Mouse (Mus musculus) testis, adult 2 months (tissue): ENCODE results near the gene Atp5d. TPM values are rescaled to one million over a fixed set of nuclear protein-coding genes. Genes with fewer than 3 reads are reported as not detected.
A peak's percentile ranks its signal among the peaks of the same experiment; 100 is the strongest.

Source experiments
- H3K27ac ChIP-seq: fragments of 200-500 bp; 2 replicates; pipeline ENCODE4 v1.5.1; 2012; ENCODE audit warnings: low read depth, low read length; ENCODE audit not compliant: control insufficient read depth, insufficient read depth
- H3K27me3 ChIP-seq: fragments of 200-500 bp; 2 replicates; pipeline ENCODE4 v1.6.1; 2012; ENCODE audit warnings: mild to moderate bottlenecking, low read length, moderate library complexity; ENCODE audit not compliant: control insufficient read depth, insufficient read depth
- H3K36me3 ChIP-seq: fragments of 200-500 bp; 2 replicates; pipeline ENCODE4 v1.6.1; 2012; ENCODE audit warnings: mild to moderate bottlenecking, low read length; ENCODE audit not compliant: control insufficient read depth, insufficient read depth
- H3K4me1 ChIP-seq: fragments of 200-500 bp; 2 replicates; pipeline ENCODE4 v1.6.1; 2012; ENCODE audit warnings: low read length; ENCODE audit not compliant: control insufficient read depth, insufficient read depth
- H3K4me3 ChIP-seq: fragments of 200-500 bp; 2 replicates; pipeline ENCODE4 v1.5.1; 2012; ENCODE audit warnings: low read depth, mild to moderate bottlenecking, low read length, moderate library complexity, mixed read lengths; ENCODE audit not compliant: control insufficient read depth
- CTCF ChIP-seq: fragments of 200-500 bp; IDR thresholded peaks from 2 replicates; pipeline ENCODE4 v1.5.1; 2012; ENCODE audit warnings: low read depth, mild to moderate bottlenecking, inconsistent platforms, low read length, moderate library complexity; ENCODE audit not compliant: control insufficient read depth, insufficient read depth, insufficient replicate concordance
- POLR2A ChIP-seq: fragments of 200-500 bp; IDR thresholded peaks from 2 replicates; pipeline ENCODE4 v1.6.1; 2012; ENCODE audit warnings: low read depth, mild to moderate bottlenecking, inconsistent platforms, low read length, moderate library complexity; ENCODE audit not compliant: control insufficient read depth
- polyA plus RNA-seq: library from polyadenylated mRNA; depleted of rRNA; stranded (reverse); fragments of >200 nt; gene quantifications from 2 replicates; pipeline ENCODE4 v1.2.3, GENCODE M21; 2012

Atp5d gene
- polyA plus RNA-seq, 1 experiment, result 241 TPM

DNA sequence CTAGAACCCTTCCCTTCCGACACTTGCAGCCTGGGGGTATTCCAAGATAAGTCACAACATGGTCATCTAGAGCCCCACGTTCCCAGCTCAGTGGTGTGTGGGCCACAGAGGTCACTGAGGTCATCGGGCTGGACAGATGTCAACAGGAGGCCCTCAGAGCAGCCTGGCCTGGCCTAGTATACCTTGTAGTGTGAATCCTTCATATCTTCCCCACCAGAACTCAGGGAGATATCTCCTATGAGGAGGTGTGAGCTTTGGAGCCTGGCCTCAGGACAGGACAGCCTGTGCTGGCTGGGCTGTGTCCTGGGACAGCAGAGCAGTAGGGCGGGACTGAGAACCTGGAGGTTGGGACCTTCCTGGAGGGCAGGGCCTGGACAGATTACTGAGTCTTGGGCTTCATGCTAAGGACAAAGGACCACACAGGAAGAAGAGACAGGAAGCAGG is 8.2 kb downstream of the Atp5d start:
- Histone ChIP-seq H3K36me3 (peaks cover 4% of the 10 kb centered on the region; the same call in 1 of the 2 replicates), H3K4me3 (no peak overlapping the region; the same call in 1 of the 2 replicates), H3K27me3 (no peaks in the 10 kb centered on the region), H3K4me1 (peaks cover 47% of the 10 kb centered on the region), H3K27ac (peak overlapping the region; percentile 72)
- TF ChIP-seq CTCF (no peak), POLR2A (no peak)

DNA sequence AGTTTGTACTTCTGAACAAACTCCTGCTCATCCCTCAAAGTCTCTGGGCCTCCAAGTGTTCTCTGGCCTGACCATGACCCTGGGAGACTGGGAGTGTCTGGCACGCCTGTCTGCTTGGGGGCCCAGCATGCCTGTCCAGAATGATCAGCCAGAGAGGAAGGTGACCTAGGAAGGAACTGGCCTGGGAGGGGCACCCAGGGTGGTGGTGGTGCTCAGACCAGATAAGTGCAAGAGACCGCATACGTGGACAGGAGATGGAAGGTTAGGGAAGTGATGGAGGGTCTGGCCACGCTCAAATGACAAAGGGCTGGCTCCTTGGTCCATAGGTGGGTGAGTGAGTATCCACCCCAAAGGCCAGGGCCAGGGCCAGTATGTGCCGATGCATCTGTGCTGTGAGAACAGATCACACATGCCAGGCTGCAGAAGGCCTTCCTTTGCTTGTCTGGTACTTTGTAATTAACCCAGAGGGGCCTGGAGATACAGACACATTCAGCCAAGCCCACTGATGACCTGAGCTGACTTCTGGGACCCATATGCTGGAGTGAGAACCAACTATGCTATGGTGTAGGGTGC is 8.8 kb downstream of the Atp5d start:
- TF ChIP-seq POLR2A, result no peak
- no peak for TF ChIP-seq CTCF
- Histone ChIP-seq H3K27me3 (no peaks in the 10 kb centered on the region), H3K4me1 (peaks cover 47% of the 10 kb centered on the region), H3K27ac (peak overlapping the region; percentile 72), H3K36me3 (peaks cover 4% of the 10 kb centered on the region; the same call in 1 of the 2 replicates), H3K4me3 (peak overlapping the region; percentile 90)

DNA sequence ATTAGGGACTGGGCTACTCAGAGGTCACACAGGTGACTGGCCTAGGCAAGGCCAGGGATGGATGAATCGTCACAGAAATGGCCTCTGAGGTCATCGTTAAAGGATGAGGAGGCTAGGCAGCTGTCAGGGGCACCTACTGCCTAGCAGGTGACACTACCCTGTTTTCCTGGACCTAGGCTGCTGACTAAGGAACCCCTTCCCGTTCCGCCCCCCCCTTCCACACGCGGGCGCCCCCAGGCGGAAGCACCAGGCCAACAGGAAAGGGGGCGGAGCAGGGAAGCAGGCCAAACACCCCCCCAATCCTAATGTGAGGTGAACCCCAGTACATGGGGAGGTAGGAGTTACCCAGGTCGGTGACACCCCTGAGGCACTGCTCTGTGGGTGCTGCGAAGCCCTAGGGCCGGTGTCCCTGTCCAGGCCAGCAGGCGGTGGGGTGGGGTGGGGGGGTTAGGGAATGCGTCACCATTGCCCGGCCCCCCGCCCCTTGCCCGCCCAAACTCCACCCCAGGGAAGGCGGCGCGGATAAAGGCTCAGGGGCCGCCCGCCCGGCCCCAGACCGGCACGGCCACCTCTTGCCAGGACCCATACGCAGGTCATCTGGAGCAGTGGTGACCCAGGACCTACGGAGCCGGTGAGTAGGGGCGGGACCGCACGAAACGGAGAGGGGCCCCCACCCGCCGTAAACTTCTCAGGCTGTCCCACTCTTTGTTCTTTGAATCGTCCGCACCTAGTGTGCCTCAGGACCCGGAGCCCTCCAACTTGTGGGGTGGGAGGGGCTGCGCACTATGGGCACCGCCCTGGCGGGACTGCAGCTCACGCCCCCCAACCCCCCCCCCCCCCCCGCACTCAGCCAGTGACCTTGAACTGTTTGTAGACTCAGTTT is 9.5 kb downstream of the Atp5d start, which contains the start of gene Midn:
Gene Midn, plus strand, starts transcription at position 554 of the 883 bp plus-strand sequence.
- peak; percentile 20; the same call in 1 of the 2 replicates for TF ChIP-seq CTCF
- peak; percentile 62 for TF ChIP-seq POLR2A
- Histone ChIP-seq H3K27ac (peak within 1 kb of the TSS; percentile 89), H3K36me3 (peaks cover 4% of the 10 kb centered on the region; the same call in 1 of the 2 replicates), H3K4me1 (peaks cover 45% of the 10 kb centered on the region), H3K27me3 (no peaks in the 10 kb centered on the region), H3K4me3 (peak within 1 kb of the TSS; percentile 90)

DNA sequence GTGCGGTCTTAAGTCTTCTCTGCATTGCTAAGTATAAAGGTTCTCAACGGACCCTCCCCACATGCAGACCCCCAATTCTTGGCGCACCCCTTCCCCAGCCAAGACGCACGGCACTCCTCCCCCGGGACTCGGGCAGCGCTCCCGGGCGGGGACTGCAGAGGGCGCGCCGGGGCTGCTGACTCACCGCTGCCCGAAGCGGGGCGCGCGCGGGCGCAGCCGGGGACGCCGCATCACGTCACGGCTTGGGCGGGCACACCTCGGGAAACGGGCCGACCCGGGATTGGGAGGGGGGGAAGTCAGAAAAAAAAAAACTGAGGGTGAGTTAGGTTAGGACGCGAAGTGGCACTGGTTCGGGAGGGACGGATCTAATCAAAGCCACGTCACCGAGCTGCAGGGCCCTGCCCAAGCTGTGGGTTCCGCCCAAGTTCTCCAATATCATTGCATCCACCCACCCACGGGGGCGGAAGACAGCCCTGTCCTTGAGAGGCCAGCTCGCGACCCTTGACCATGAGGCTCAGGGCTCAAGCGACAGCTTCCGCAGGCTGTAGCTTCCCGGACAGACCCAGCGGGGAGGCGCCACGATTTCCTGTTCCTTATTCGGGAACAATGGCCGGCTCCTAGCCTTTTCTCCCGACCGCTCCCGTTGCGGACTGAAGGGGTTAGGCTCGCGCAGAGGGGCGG is 10.3 kb downstream of the Atp5d start:
- Histone ChIP-seq H3K27ac (peak overlapping the region; percentile 89), H3K4me3 (peak overlapping the region; percentile 90), H3K36me3 (peaks cover 4% of the 10 kb centered on the region; the same call in 1 of the 2 replicates), H3K27me3 (no peaks in the 10 kb centered on the region), H3K4me1 (peaks cover 44% of the 10 kb centered on the region)
- TF ChIP-seq POLR2A (peak; percentile 16; the same call in 1 of the 2 replicates), CTCF (peak; percentile 42; the same call in 1 of the 2 replicates)

DNA sequence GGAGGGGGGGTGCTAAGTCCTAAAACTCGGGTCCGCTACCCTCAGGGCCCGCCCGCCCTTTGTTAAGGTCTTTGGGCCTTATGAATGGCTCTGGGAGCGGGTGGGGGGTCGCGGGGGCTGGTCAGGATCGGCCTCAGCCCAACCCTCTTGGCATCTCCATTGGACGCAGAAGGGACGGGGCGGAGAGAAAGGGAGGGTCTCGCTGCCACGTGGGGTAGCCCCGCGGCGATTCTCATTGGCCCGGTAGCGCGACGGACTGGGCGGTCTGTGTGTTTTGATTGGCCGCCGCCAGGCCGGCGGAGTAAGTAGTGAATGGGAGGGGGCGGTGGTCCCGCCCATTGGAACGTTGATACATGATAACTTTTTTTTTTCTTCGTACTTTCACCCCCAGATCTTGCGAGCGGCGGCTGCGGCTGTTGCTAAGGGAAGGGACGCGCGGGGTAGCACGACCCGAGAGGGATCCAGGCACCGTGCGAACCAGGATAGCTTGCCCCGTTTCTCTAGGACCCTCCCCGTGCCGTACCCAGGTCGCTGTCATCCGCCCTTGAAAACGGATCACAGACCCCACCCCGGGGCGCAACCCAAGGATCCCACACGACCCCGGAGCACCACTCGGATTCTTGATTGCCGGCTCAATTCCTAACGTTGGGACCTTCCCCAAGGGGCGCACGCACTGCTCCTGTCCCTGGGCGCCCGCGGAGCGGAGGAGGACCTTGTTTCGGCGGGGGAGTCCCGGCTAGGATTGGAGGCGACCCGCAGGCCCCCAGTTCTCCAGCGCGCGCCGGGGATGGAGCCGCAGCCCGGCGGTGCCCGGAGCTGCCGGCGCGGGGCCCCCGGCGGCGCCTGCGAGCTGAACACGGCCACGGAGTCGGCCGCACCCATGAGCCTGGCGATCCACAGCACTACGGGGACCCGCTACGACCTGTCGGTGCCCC is 11.1 kb downstream of the Atp5d start:
- Histone ChIP-seq H3K4me3 (peak overlapping the region; percentile 90), H3K27ac (peak overlapping the region; percentile 89), H3K4me1 (peaks cover 44% of the 10 kb centered on the region), H3K36me3 (peaks cover 3% of the 10 kb centered on the region; the same call in 1 of the 2 replicates), H3K27me3 (no peaks in the 10 kb centered on the region)
- TF ChIP-seq CTCF, result no peak
- no peak; the same call in 1 of the 2 replicates for TF ChIP-seq POLR2A

DNA sequence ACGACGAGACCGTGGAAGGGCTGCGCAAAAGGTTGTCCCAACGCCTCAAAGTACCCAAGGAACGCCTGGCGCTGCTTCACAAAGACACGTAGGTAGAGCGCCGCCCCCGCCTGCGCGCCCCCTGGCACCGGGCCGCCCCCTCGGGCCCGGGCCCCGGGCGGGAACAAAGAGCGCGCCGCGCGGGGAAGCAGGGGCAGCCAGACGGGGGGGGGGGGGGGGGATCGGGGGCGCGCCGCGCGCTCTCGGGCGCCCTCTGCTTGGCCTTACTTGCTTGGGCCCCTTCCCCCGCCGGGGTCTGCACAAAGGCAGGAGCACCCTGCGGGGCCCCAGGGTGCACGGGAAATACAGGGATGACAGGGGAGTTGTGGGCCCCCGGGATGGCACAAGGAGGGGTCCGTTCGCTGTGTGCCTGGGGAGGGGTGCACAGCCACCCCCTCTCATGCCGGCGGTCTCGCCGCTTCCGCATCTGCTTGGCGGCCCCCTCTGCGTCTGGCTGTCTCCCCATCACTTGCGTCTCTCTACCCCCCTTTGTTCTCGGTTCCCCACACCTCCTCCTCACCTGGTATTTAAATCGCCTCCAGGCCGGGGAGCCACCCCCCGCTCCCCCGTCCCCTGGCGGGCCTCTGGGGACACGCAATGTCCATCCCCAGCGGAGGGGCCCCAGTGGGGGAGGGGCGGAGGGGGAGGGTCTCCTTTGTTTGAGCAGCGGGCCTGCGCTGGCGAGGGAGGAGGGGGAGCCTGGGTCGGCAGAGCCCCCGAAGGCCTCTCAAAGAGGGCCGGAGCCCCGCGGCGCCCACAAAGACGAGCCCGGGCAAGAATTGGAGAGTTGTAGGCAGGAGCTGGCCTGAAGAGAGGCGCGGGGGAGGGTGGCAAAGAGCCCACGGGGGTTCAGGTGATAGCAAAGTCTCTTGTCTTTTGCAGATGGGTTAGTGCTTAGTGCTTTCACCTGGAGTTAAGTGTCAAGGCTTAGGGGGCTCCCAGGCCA is 12.1 kb downstream of the Atp5d start:
- no peaks in the 10 kb centered on the region; the same call in 1 of the 2 replicates for H3K36me3 ChIP-seq
- peaks cover 44% of the 10 kb centered on the region for H3K4me1 ChIP-seq
- no peaks in the 10 kb centered on the region for H3K27me3 ChIP-seq
- peak overlapping the region; percentile 90 for H3K4me3 ChIP-seq
- TF ChIP-seq POLR2A (no peak), CTCF (no peak)
- H3K27ac ChIP-seq, result peak overlapping the region; percentile 78
